Mouse (Mus musculus) hindbrain, embryonic 13.5 days (tissue): ENCODE data around the gene Als2cl. TPM values are rescaled to one million over a fixed set of nuclear protein-coding genes. Genes with fewer than 3 reads are reported as not detected.
A peak's percentile ranks its signal among the peaks of the same experiment; 100 is the strongest.

Source experiments
- ATAC-seq: fragments of 200-750 bp; cut with Nextera tagmentation; 2 replicates; pipeline ENCODE4 v1.8.0; 2017; ENCODE audit warnings: moderate TSS enrichment; ENCODE audit not compliant: low FRiP score
- H3K27ac ChIP-seq: fragments of 300-500 bp; sonication (generic); 2 replicates; pipeline ENCODE4 v1.5.1; 2015; ENCODE audit warnings: inconsistent platforms, mild to moderate bottlenecking, moderate library complexity
- H3K27me3 ChIP-seq: fragments of 300-500 bp; sonication (generic); 2 replicates; pipeline ENCODE4 v1.6.1; 2015; ENCODE audit warnings: mild to moderate bottlenecking, inconsistent platforms
- H3K36me3 ChIP-seq: fragments of 300-500 bp; sonication (generic); 2 replicates; pipeline ENCODE4 v1.6.1; 2015; ENCODE audit warnings: mild to moderate bottlenecking, inconsistent platforms
- H3K4me1 ChIP-seq: fragments of 300-500 bp; sonication (generic); replicated peaks from 2 replicates; pipeline ENCODE4 v1.6.1; 2015; ENCODE audit warnings: inconsistent platforms
- H3K4me2 ChIP-seq: fragments of 300-500 bp; sonication (generic); 2 replicates; pipeline ENCODE4 v1.6.1; 2015; ENCODE audit warnings: inconsistent platforms, mild to moderate bottlenecking, moderate library complexity
- H3K4me3 ChIP-seq: fragments of 300-500 bp; sonication (generic); 2 replicates; pipeline ENCODE4 v1.5.1; 2015; ENCODE audit warnings: mild to moderate bottlenecking, inconsistent platforms
- H3K9ac ChIP-seq: fragments of 300-500 bp; sonication (generic); 2 replicates; pipeline ENCODE4 v1.6.1; 2015; ENCODE audit warnings: mild to moderate bottlenecking, inconsistent platforms
- H3K9me3 ChIP-seq: fragments of 300-500 bp; sonication (generic); 2 replicates; pipeline ENCODE4 v1.6.1; 2016; ENCODE audit warnings: inconsistent platforms
- WGBS: fragments of 180-500 bp; shearing (Covaris S2); methylation state at CpG from one replicate; pipeline ENCODE4 v1.1.7; 2015; 5-methylcytosine and 5-hydroxymethylcytosine counted together
- polyA plus RNA-seq: library from polyadenylated mRNA; unstranded; fragments of >200 nt; fragmentation: Nextera tagmentation; extraction: Ambion mirVana; gene quantifications from 2 replicates; pipeline ENCODE4 v1.2.1, GENCODE M21; 2015

Als2cl gene
- polyA plus RNA-seq, 1 experiment from 2014 or later = 0.90 TPM

- WGBS = 85% methylated on average over 4 of the region's 4 CpGs
- no peak overlapping the region for H3K27ac ChIP-seq
- no peaks in the 10 kb centered on the region for H3K9me3 ChIP-seq
- no peaks in the 10 kb centered on the region for H3K4me1 ChIP-seq
- H3K36me3 ChIP-seq = no peaks in the 10 kb centered on the region
- no peak overlapping the region for H3K9ac ChIP-seq
- no peak overlapping the region for H3K4me2 ChIP-seq
- no peaks in the 10 kb centered on the region for H3K27me3 ChIP-seq
- no peak overlapping the region for H3K4me3 ChIP-seq
- ATAC-seq = no peak
These were observed 22.6 kb downstream of the Als2cl start for GRCm38 (mm10) chr9:110902271-110902670.

- no peak overlapping the region for H3K9ac ChIP-seq
- no peaks in the 10 kb centered on the region; the same call in 1 of the 2 replicates for H3K4me1 ChIP-seq
- no peaks in the 10 kb centered on the region for H3K36me3 ChIP-seq
- H3K9me3 ChIP-seq = no peaks in the 10 kb centered on the region
- no peak for ATAC-seq
- H3K27ac ChIP-seq = no peak overlapping the region
- H3K27me3 ChIP-seq = no peaks in the 10 kb centered on the region
- no peak overlapping the region for H3K4me3 ChIP-seq
- 95% methylated on average over 11 of the region's 11 CpGs for WGBS
- H3K4me2 ChIP-seq = no peak overlapping the region
These were observed 27.6 kb downstream of the Als2cl start for GRCm38 (mm10) chr9:110907201-110907837.

DNA sequence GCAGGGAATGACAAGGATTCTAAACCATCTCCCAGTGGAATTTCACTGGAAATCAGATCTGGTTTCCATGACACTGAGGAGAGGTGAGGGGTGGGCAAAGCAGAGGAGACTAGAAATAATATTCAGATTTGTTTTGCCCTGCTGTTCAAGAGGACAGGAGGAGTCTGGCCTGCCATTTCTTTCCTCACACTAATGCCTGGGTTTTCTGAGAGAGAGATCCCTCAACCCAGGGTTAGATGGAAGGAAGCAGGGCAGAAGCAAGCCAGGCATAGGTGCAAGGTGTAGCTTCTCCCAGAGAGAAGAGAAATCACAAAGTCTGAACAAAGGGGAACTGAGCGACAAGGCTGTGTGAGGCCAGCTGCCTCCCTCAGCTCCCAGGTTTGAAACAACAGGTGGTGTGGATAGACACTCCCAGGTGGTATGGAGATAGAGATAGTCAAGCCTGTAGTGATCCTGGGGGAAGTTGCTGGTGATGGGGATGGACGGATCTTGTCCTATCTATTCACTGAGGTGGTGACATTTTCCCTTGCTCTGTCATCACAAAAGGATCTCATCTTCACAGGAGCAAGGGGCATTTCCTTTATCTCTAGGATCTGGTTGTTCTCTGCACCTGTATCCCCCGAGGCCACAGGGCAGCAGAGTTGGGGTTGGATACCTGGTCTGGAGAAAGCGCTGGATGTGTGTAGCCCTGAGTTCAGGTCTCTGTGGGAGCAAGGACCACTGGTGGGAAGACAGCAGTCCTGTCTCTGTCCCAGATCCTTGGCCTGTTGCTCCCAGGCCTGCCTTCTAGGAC lies 28.4 kb downstream of the Als2cl start:
- Histone ChIP-seq H3K4me1 (no peaks in the 10 kb centered on the region; the same call in 1 of the 2 replicates), H3K4me3 (no peak overlapping the region), H3K27me3 (no peaks in the 10 kb centered on the region), H3K27ac (no peak overlapping the region), H3K4me2 (no peak overlapping the region), H3K9me3 (no peaks in the 10 kb centered on the region), H3K9ac (no peak overlapping the region), H3K36me3 (no peaks in the 10 kb centered on the region)
- ATAC-seq = no peak
- 92% methylated on average over 4 of the region's 4 CpGs for WGBS

- H3K4me1 ChIP-seq = no peaks in the 10 kb centered on the region; the same call in 1 of the 2 replicates
- no peak for ATAC-seq
- WGBS = 95% methylated on average over 3 of the region's 3 CpGs
- H3K4me2 ChIP-seq = no peak overlapping the region
- no peak overlapping the region for H3K9ac ChIP-seq
- H3K9me3 ChIP-seq = no peaks in the 10 kb centered on the region
- H3K27ac ChIP-seq = no peak overlapping the region
- no peaks in the 10 kb centered on the region for H3K36me3 ChIP-seq
- H3K4me3 ChIP-seq = no peak overlapping the region
- no peaks in the 10 kb centered on the region for H3K27me3 ChIP-seq
These were observed 29.0 kb downstream of the Als2cl start for GRCm38 (mm10) chr9:110908631-110909016.

GRCm38 (mm10) chr9:110909371-110909967 lies 29.8 kb downstream of the Als2cl start:
- no peaks in the 10 kb centered on the region for H3K9me3 ChIP-seq
- H3K36me3 ChIP-seq = no peaks in the 10 kb centered on the region
- no peak overlapping the region for H3K27ac ChIP-seq
- H3K4me1 ChIP-seq = no peaks in the 10 kb centered on the region; the same call in 1 of the 2 replicates
- no peak overlapping the region for H3K4me3 ChIP-seq
- no peak overlapping the region for H3K4me2 ChIP-seq
- ATAC-seq = no peak
- 78% methylated on average over 6 of the region's 6 CpGs for WGBS
- H3K9ac ChIP-seq = no peak overlapping the region
- no peaks in the 10 kb centered on the region for H3K27me3 ChIP-seq

GRCm38 (mm10) chr9:110914631-110915236 lies 35.1 kb downstream of the Als2cl start:
- H3K9me3 ChIP-seq = no peaks in the 10 kb centered on the region
- no peak overlapping the region for H3K9ac ChIP-seq
- no peak overlapping the region for H3K27ac ChIP-seq
- H3K27me3 ChIP-seq = no peaks in the 10 kb centered on the region
- H3K36me3 ChIP-seq = no peaks in the 10 kb centered on the region
- no peaks in the 10 kb centered on the region; the same call in 1 of the 2 replicates for H3K4me1 ChIP-seq
- H3K4me2 ChIP-seq = no peak overlapping the region
- no peak overlapping the region for H3K4me3 ChIP-seq
- 53% methylated on average over 21 of the region's 21 CpGs for WGBS
- no peak for ATAC-seq

DNA sequence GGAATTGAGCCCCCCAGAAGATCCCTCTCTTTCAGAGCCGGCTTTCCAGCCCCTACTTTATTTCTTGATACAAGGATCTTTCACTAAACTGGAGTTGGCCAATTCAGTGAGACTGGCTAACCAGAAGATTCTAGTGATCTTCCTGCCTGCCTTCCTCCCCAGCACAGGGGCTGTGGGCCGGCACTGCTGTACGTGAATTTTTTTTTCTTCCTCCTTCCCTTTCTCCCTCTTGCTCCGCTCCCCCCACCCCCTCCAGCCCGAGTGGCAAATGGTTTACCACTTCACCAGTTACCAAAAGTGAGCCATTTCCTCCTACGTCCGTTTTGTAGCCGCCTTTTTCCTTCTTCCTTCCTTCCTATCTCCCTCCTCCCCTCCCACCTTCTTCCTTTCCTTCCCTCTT lies 35.8 kb downstream of the Als2cl start:
- no peak overlapping the region for H3K4me3 ChIP-seq
- no peaks in the 10 kb centered on the region for H3K27me3 ChIP-seq
- 76% methylated on average over 8 of the region's 8 CpGs for WGBS
- no peak overlapping the region for H3K4me2 ChIP-seq
- H3K36me3 ChIP-seq = no peaks in the 10 kb centered on the region
- ATAC-seq = no peak
- no peaks in the 10 kb centered on the region for H3K9me3 ChIP-seq
- no peak overlapping the region for H3K9ac ChIP-seq
- no peaks in the 10 kb centered on the region for H3K4me1 ChIP-seq
- no peak overlapping the region for H3K27ac ChIP-seq

- peaks cover 6% of the 10 kb centered on the region; the same call in 1 of the 2 replicates for H3K4me1 ChIP-seq
- H3K4me2 ChIP-seq = no peak within 1 kb of the TSS
- H3K4me3 ChIP-seq = no peak within 1 kb of the TSS
- no peak within 1 kb of the TSS for H3K9ac ChIP-seq
- no peak for ATAC-seq
- no peaks in the 10 kb centered on the region for H3K36me3 ChIP-seq
- H3K27ac ChIP-seq = no peak within 1 kb of the TSS
- no peaks in the 10 kb centered on the region for H3K27me3 ChIP-seq
- 91% methylated on average over 7 of the region's 7 CpGs for WGBS
- H3K9me3 ChIP-seq = no peaks in the 10 kb centered on the region
These were observed 37.1 kb downstream of the Als2cl start, which contains the start of gene Fam240a for GRCm38 (mm10) chr9:110916786-110917185. TSS of gene Fam240a (minus strand) at chr9:110916861.

GRCm38 (mm10) chr9:110920665-110921419 lies 41.2 kb downstream of the Als2cl start:
- 48% methylated on average over 15 of the region's 15 CpGs for WGBS
- Histone ChIP-seq H3K4me3 (no peak overlapping the region), H3K36me3 (no peaks in the 10 kb centered on the region), H3K27me3 (no peaks in the 10 kb centered on the region), H3K27ac (no peak overlapping the region), H3K9ac (no peak overlapping the region), H3K9me3 (no peaks in the 10 kb centered on the region), H3K4me1 (peaks cover 6% of the 10 kb centered on the region; the same call in 1 of the 2 replicates), H3K4me2 (0 out of 2 replicates have a peak overlapping the region, but pooled peaks have one; percentile 6)
- no peak for ATAC-seq

GRCm38 (mm10) chr9:110922759-110923158 lies 43.1 kb downstream of the Als2cl start:
- ATAC-seq = no peak
- H3K9me3 ChIP-seq = no peaks in the 10 kb centered on the region
- WGBS = 21% methylated on average over 7 of the region's 7 CpGs
- H3K4me2 ChIP-seq = no peak overlapping the region
- H3K4me3 ChIP-seq = no peak overlapping the region
- H3K27ac ChIP-seq = no peak overlapping the region
- peaks cover 6% of the 10 kb centered on the region; the same call in 1 of the 2 replicates for H3K4me1 ChIP-seq
- no peak overlapping the region for H3K9ac ChIP-seq
- no peaks in the 10 kb centered on the region for H3K27me3 ChIP-seq
- no peaks in the 10 kb centered on the region for H3K36me3 ChIP-seq

GRCm38 (mm10) chr9:110931573-110931972 lies 51.9 kb downstream of the Als2cl start:
- Histone ChIP-seq H3K36me3 (no peaks in the 10 kb centered on the region), H3K27ac (peak overlapping the region; percentile 12; the same call in 1 of the 2 replicates), H3K4me1 (peaks cover 13% of the 10 kb centered on the region), H3K9me3 (no peaks in the 10 kb centered on the region), H3K4me2 (no peak overlapping the region), H3K27me3 (no peaks in the 10 kb centered on the region), H3K9ac (no peak overlapping the region), H3K4me3 (no peak overlapping the region)
- 57% methylated on average over 6 of the region's 6 CpGs for WGBS
- ATAC-seq = no peak
